Mouse (Mus musculus) midbrain, embryonic 12.5 days (tissue): Measurements from ENCODE around the gene 2610528J11Rik. TPM values are rescaled to one million over a fixed set of nuclear protein-coding genes. Genes with fewer than 3 reads are reported as not detected.

Experiments used
- ATAC-seq: fragments of 200-750 bp; cut with Nextera tagmentation; 2 replicates; pipeline ENCODE4 v1.8.0; 2017; ENCODE audit warnings: low read depth, moderate TSS enrichment, moderate library complexity; ENCODE audit not compliant: low FRiP score
- H3K27ac ChIP-seq: fragments of 300-500 bp; sonication (generic); replicated peaks from 2 replicates; pipeline ENCODE4 v1.5.1; 2016; ENCODE audit warnings: mild to moderate bottlenecking
- H3K27me3 ChIP-seq: fragments of 300-500 bp; sonication (generic); 2 replicates; pipeline ENCODE4 v1.6.1; 2016; ENCODE audit warnings: mild to moderate bottlenecking
- H3K36me3 ChIP-seq: fragments of 300-500 bp; sonication (generic); 2 replicates; pipeline ENCODE4 v1.6.1; 2016
- H3K4me1 ChIP-seq: fragments of 300-500 bp; sonication (generic); 2 replicates; pipeline ENCODE4 v1.6.1; 2016
- H3K4me2 ChIP-seq: fragments of 300-500 bp; sonication (generic); replicated peaks from 2 replicates; pipeline ENCODE4 v1.6.1; 2016; ENCODE audit warnings: mild to moderate bottlenecking, moderate library complexity
- H3K4me3 ChIP-seq: fragments of 300-500 bp; sonication (generic); 2 replicates; pipeline ENCODE4 v1.5.1; 2016; ENCODE audit warnings: mild to moderate bottlenecking
- H3K9ac ChIP-seq: fragments of 300-500 bp; sonication (generic); replicated peaks from 2 replicates; pipeline ENCODE4 v1.6.1; 2016; ENCODE audit warnings: mild to moderate bottlenecking, moderate library complexity
- H3K9me3 ChIP-seq: fragments of 300-500 bp; sonication (generic); 2 replicates; pipeline ENCODE4 v1.6.1; 2016; ENCODE audit warnings: mild to moderate bottlenecking
- WGBS: fragments of 180-500 bp; shearing (Covaris S2); methylation state at CpG from one replicate; pipeline ENCODE4 v1.1.7; 2016; 5-methylcytosine and 5-hydroxymethylcytosine counted together
- polyA plus RNA-seq: library from polyadenylated mRNA; unstranded; fragments of >200 nt; fragmentation: Nextera tagmentation; extraction: Ambion mirVana; gene quantifications from 2 replicates; pipeline ENCODE4 v1.2.1, GENCODE M21; 2016

2610528J11Rik gene
- polyA plus RNA-seq, 1 experiment from 2014 or later = 0.26 TPM

DNA sequence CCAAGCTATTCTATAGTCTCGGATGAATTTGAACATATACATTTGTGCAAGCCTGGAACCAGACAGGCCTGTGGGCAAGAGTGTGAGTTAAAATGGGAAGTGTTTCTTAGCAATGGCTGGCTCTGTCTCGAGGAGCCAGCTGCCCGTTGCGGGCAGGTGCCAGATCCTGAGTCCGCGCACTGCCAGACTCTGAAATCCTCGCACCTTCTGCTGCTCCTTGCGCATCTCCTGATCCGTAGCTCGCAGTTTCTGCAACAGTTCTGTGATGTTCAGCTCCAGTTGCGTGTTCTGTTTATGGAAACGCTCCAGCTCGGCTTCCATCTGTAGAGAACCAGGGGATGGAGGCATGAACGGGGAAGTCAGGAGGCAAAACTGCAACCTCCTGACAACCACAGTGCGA, 44.6 kb downstream of the 2610528J11Rik start:
- H3K36me3 ChIP-seq = no peaks in the 10 kb centered on the region
- no peak overlapping the region for H3K9ac ChIP-seq
- H3K27me3 ChIP-seq = peaks cover 5% of the 10 kb centered on the region
- no peak overlapping the region for H3K4me2 ChIP-seq
- no peak for ATAC-seq
- no peaks in the 10 kb centered on the region for H3K4me1 ChIP-seq
- no peaks in the 10 kb centered on the region for H3K9me3 ChIP-seq
- 85% methylated on average over 15 of the region's 15 CpGs for WGBS
- no peak overlapping the region for H3K27ac ChIP-seq
- H3K4me3 ChIP-seq = no peak overlapping the region

- no peak overlapping the region for H3K9ac ChIP-seq
- no peaks in the 10 kb centered on the region for H3K36me3 ChIP-seq
- 6% methylated on average over 6 of the region's 6 CpGs for WGBS
- 0 out of 2 replicates have a peak, but pooled peaks cover 10% of the 10 kb centered on the region for H3K27me3 ChIP-seq
- no peak overlapping the region for H3K4me3 ChIP-seq
- no peaks in the 10 kb centered on the region for H3K9me3 ChIP-seq
- no peaks in the 10 kb centered on the region for H3K4me1 ChIP-seq
- H3K27ac ChIP-seq = no peak overlapping the region
- H3K4me2 ChIP-seq = no peak overlapping the region
- ATAC-seq = 0 out of 2 replicates have a peak, but pooled peaks have one; percentile 34
Measured at GRCm38 (mm10) chr4:118576097-118576496, 49.3 kb downstream of the 2610528J11Rik start.

- Histone ChIP-seq H3K9ac (no peak overlapping the region), H3K27me3 (0 out of 2 replicates have a peak, but pooled peaks cover 5% of the 10 kb centered on the region), H3K4me2 (no peak overlapping the region), H3K27ac (no peak overlapping the region), H3K4me1 (peaks cover 6% of the 10 kb centered on the region), H3K4me3 (no peak overlapping the region), H3K36me3 (no peaks in the 10 kb centered on the region), H3K9me3 (no peaks in the 10 kb centered on the region)
- ATAC-seq = no peak
- WGBS = 44% methylated on average over 13 of the region's 13 CpGs
Measured at GRCm38 (mm10) chr4:118579313-118579712, 52.5 kb downstream of the 2610528J11Rik start.

Other genes with a start within 250 kb of the 2610528J11Rik start
- gene Ptprf, start 235.6 kb upstream of the 2610528J11Rik start, polyA plus RNA-seq = 113 and 123 TPM in 2 replicates
- 12.0 and 13.6 TPM in 2 replicates for gene Szt2, start 117.7 kb upstream of the 2610528J11Rik start, polyA plus RNA-seq
- 144 and 147 TPM in 2 replicates for gene Med8, start 117.7 kb upstream of the 2610528J11Rik start, polyA plus RNA-seq
- gene Elovl1, start 98.9 kb upstream of the 2610528J11Rik start, polyA plus RNA-seq = 35.4 and 37.6 TPM in 2 replicates
- gene Cdc20, start 89.6 kb upstream of the 2610528J11Rik start, polyA plus RNA-seq = 233 and 235 TPM in 2 replicates
- 0.54 and 0.77 TPM in 2 replicates for gene Mpl, start 69.5 kb upstream of the 2610528J11Rik start, polyA plus RNA-seq
- 16.2 and 21.0 TPM in 2 replicates for gene Tie1, start 36.9 kb upstream of the 2610528J11Rik start, polyA plus RNA-seq
- gene Tmem125, start 17.0 kb downstream of the 2610528J11Rik start, polyA plus RNA-seq = 0.13 and 0.26 TPM in 2 replicates
- 0.92 and 1.5 TPM in 2 replicates for gene Cfap57, start 93.8 kb downstream of the 2610528J11Rik start, polyA plus RNA-seq
- gene Ebna1bp2, start 93.8 kb downstream of the 2610528J11Rik start, polyA plus RNA-seq = 167 TPM in 2 replicates
- gene Olfr62, start 132.0 kb downstream of the 2610528J11Rik start, polyA plus RNA-seq = not detected in 2 replicates
- not detected in 2 replicates for gene Olfr1342, start 165.8 kb downstream of the 2610528J11Rik start, polyA plus RNA-seq
- gene Olfr1341, start 176.5 kb downstream of the 2610528J11Rik start, polyA plus RNA-seq = not detected in 2 replicates
- not detected in 2 replicates for gene Olfr1340, start 193.1 kb downstream of the 2610528J11Rik start, polyA plus RNA-seq
- gene Olfr1339, start 205.2 kb downstream of the 2610528J11Rik start, polyA plus RNA-seq = not detected in 2 replicates
- not detected in 2 replicates for gene Olfr1338, start 231.7 kb downstream of the 2610528J11Rik start, polyA plus RNA-seq